Mouse (Mus musculus): ENCODE data around the gene Smc3.

Smc3 gene

DNA sequence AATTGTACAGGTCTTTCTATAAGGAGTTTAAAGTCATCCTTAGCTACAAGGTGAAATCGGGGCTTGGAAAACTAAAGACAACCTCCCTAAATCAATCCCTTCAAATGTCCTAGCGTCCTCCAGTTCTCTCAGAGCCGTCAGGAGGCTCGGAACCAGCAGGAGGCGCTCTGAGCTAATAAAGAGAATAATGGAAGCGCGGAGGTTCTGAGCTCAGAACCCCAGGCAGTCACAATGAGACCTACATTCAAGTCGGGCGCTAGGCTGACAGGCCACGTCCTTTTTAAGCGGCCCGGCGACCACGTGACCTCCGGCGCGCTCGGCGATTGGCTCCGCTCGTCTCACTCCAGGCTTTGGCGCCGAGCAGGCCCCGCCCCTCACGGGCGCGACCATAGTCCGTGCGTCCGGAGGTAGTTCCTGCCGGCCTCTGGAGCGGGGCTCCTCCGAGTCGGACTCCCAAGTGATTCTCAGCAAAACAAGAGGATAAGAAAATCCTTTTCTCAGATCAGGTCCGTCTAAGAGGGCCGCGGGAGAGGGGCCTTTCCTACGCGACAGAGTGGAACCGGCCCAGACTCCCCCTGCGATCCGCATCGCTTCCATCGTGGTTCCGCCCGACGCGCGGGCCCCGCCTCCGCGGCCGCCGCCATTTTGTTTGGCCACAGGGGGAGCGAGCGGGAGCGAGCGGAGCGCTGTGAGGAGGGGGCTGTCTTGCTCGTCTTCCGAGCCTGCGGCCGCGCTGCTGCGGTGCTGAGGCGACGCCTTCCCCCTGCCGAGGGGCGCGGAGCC is at the start of gene Smc3:
TSS of gene Smc3 (plus strand) at position 642 of the 783 bp plus-strand sequence.
- DNase-seq (ENCODE audit: low read depth, low spot score), result peak; percentile 99

GRCm38 (mm10) chr19:53550972-53551371 is 49.2 kb upstream of the Smc3 start:
- no peak for DNase-seq (ENCODE audit: low read depth, low spot score)

- peak; percentile 66 for DNase-seq (ENCODE audit: low read depth, low spot score)
These were observed 47.9 kb upstream of the Smc3 start for GRCm38 (mm10) chr19:53552216-53552786.

- peak; percentile 97 for DNase-seq (ENCODE audit: low read depth, low spot score)
These were observed 47.4 kb upstream of the Smc3 start for GRCm38 (mm10) chr19:53552795-53553194.

GRCm38 (mm10) chr19:53554402-53554801 is 45.8 kb upstream of the Smc3 start:
- DNase-seq (ENCODE audit: low read depth, low spot score), result peak; percentile 55

GRCm38 (mm10) chr19:53554981-53555616 is 45.1 kb upstream of the Smc3 start:
- peak; percentile 96 for DNase-seq (ENCODE audit: low read depth, low spot score)

GRCm38 (mm10) chr19:53556841-53557240 is 43.4 kb upstream of the Smc3 start:
- DNase-seq (ENCODE audit: low read depth, low spot score), result no peak

GRCm38 (mm10) chr19:53557267-53557936 is 42.8 kb upstream of the Smc3 start:
- DNase-seq (ENCODE audit: low read depth, low spot score), result no peak

DNA sequence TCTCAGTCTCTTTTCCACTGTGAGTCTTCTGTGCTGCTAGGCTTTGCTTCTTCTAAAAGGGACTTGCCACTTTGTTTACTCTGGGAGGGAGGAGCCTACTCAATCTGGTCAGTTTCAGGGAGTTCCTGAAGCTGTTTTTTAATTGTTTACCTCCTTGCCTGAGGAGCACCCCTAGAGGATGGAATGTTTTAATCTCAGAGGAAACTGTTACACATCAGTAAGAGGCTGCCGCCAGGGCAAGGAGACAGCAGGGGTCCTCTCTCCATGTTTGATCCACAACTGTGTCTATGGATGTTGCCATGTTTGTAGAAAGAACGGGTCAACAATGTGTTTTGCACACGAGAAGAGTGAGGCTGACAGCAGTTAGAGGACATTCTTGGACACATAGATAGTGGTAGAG is 39.8 kb upstream of the Smc3 start:
- no peak for DNase-seq (ENCODE audit: low read depth, low spot score)

GRCm38 (mm10) chr19:53564174-53564573 is 36.0 kb upstream of the Smc3 start:
- DNase-seq (ENCODE audit: low read depth, low spot score), result no peak

- no peak for DNase-seq (ENCODE audit: low read depth, low spot score)
These were observed 34.5 kb upstream of the Smc3 start for GRCm38 (mm10) chr19:53565565-53566277.

GRCm38 (mm10) chr19:53567864-53568263 is 32.3 kb upstream of the Smc3 start:
- DNase-seq (ENCODE audit: low read depth, low spot score), result no peak

- DNase-seq (ENCODE audit: low read depth, low spot score), result no peak
These were observed 31.6 kb upstream of the Smc3 start for GRCm38 (mm10) chr19:53568553-53568952.

DNA sequence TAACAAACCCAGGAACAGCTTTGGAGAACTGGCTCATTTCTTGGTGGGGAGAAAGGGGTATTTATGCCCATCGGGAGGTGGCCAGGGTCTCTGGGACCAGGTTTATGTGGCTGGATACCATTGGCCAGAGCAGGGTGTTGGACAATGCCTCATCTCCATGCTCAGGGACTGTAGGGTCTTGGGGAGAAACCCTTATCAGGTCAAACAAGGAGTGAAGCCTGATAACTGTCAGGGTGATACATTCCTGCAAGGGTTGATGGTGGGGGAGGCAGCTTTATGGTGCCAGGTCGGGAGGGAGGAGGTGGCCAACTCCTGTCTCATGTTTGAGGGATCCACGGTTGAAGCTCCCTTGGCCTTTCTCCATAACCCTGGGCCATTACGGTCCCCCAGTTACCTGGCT is 29.1 kb upstream of the Smc3 start:
- DNase-seq (ENCODE audit: low read depth, low spot score), result no peak

DNA sequence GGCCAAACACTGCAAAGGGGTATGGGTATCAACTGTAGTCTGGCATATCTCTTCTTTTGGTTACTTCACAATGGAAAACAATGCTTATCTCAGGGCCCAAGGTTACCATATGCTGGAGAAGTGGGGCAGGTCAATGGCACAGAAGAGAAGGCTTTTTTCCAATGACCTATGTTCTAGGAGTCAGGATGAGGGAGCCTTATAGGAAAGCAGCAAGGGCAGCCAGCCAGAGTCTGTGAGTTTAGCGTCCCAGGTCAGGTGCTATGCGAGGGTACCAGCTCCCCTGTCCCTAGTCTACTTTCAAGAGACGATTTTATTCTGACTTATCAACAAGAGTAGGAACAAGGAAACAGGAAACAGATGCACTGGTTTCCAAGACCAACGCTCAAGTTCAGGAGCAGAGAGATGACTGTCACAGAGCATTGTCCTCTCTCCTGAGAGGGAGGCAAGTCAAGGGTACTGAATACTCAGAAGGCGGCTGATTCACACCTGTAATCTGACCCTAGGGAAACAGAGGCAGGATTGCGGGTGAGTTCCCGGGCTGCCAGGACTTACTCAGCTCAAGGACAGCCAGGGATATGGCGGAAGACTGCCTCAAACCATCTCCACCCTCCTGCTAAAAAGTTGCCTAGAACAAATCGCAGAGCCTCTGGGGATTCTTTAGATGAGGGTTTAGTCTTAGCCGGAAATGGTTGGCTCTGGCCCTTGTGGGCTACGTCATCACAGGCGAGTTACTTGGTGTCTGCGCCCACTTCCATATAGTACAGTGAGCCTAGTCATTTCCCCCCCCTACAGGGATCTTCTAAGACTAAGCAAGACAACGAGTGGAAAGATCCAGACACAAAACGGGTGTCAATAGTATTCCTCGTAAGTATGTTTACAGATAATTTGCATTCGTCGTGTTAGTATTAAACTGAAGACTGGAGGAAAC is 28.4 kb upstream of the Smc3 start:
- no peak for DNase-seq (ENCODE audit: low read depth, low spot score)

DNA sequence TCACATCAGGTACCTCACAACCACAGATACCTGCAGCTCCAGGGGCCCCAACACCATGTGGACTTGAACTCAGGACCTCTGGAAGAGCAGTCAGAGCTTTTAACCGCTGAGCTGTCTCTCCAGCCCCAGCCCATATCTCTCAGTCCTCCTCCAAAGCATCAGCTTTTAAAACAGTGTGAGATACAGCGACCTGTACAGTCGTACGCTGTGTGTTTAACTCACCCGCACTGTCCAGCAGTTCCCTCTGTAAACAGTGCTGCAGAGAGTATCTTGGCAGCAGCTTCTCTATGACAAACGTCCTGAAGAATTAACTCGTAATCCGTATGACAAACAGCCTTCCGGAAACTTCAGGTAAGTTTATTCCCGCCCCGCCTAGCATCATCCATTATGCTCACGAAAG is 27.6 kb upstream of the Smc3 start:
- no peak for DNase-seq (ENCODE audit: low read depth, low spot score)

DNA sequence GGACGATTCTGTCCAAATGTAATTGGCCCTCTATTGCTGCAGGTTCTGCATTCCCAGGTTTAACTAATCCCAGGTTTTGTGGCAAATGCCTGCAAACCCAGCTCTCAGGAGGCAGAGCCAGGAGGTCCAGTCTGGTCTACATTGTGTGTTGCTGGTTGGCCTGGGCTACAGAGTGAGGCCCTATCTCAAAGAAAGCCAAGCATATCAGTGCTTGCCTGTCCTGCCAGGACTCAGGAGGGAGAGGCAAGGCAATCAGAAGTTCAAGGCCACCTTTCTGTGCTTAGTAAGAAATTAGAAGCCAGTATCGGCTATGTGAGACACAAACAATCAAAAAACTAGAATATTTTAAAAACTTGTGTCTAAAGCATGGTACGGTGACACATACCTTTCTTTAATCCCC is 27.0 kb upstream of the Smc3 start:
- DNase-seq (ENCODE audit: low read depth, low spot score), result no peak

- no peak for DNase-seq (ENCODE audit: low read depth, low spot score)
These were observed 26.1 kb upstream of the Smc3 start for GRCm38 (mm10) chr19:53574131-53574530.

DNA sequence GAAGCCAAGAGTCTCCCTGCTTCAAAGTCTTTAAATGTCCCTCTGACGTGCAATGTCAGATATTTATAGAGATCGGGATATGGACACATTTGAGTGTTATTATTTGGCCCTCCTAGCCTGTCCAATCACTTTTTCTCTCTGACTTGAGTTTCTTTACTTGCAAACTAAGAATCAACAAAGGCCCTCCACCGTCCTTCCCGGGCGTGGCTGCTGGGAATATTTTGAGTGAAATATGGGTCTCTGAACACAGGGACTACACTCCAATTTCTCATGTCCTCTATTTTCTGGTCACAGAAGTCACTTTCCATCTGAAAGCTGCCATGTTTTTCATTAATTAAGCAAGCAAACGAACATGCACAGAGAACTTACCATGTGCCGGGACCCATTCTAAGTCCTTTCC is 25.7 kb upstream of the Smc3 start:
- DNase-seq (ENCODE audit: low read depth, low spot score), result no peak

- no peak for DNase-seq (ENCODE audit: low read depth, low spot score)
These were observed 24.7 kb upstream of the Smc3 start for GRCm38 (mm10) chr19:53575296-53576010.

Data from 3T3-L1 (cell line).